Mouse (Mus musculus) natural killer cell, adult 2 months (primary cell): ENCODE results near the gene Scrt2.

ENCODE experiments used
- DNase-seq, 2 experiments: peaks; one replicate each; pipeline ENCODE4 v3.0.0; 2022; ENCODE audit warnings: low spot score in 2 of 2

Gene Scrt2

GRCm38 (mm10) chr2:152142571-152142970 lies 61.2 kb downstream of the Scrt2 start:
- DNase-seq = no peak

- DNase-seq = no peak
Measured at GRCm38 (mm10) chr2:152143279-152144157, 62.2 kb downstream of the Scrt2 start, which contains the start of gene Tcf15. Tcf15 (plus strand) TSS chr2:152143561.

DNA sequence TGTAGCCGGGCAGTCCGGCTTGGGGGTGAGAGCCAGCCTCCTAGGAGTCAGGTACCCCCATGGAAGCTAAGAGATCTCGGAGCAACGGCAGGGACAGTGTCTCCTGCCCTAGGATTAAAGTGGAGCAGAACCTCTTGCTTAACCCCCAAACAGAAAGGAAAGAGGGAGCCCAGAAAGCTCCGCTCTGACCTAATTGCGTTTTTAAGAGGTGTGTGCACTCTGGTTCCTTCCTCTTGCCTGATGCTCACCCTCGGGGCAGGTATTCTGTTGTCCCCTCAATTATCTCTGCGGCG lies 62.8 kb downstream of the Scrt2 start:
- DNase-seq = no peak

GRCm38 (mm10) chr2:152144501-152144900 lies 63.2 kb downstream of the Scrt2 start:
- no peak for DNase-seq
